In genomic region chr2:149828911-149829310, GRCm38 (mm10) we compare ENCODE assay signal across 9 mouse cellular contexts. TPM values are rescaled to one million over a fixed set of nuclear protein-coding genes. Genes with fewer than 3 reads are reported as not detected.
DNase-seq lines count a peak whose midpoint lies in the region; ATAC-seq and TF ChIP-seq lines count a peak whose summit lies in the region.
"Had no signal": no experiment of that assay in that cellular context is flagged by ENCODE, and none has a peak within 500 bp of the region (broad histone marks: within the 10 kb centered on the region; RNA-seq: fewer than 3 reads in every experiment).

Gene Syndig1, plus strand, starts transcription at chr2:149829211.

- H3K36me3 ChIP-seq in heart, postnatal 0 days (replicated peaks; ENCODE audit: control insufficient read depth, insufficient read depth, low read length), result no peaks in the 10 kb centered on the region
- no peaks in the 10 kb centered on the region for H3K36me3 ChIP-seq in embryonic facial prominence, embryonic 10.5 days (replicated peaks)
- H3K36me3 ChIP-seq in hindbrain, embryonic 16.5 days (ENCODE audit: control insufficient read depth, insufficient read depth, low read length), result no peaks in the 10 kb centered on the region
- no peaks in the 10 kb centered on the region for H3K36me3 ChIP-seq in midbrain, embryonic 11.5 days (ENCODE audit: control insufficient read depth, insufficient read depth, low read length)

- no peak for TF ChIP-seq CTCF in heart, postnatal 0 days (IDR thresholded peaks at IDR 0.05; ENCODE audit: low read depth)

- no peaks in the 10 kb centered on the region for H3K9me3 ChIP-seq in heart, postnatal 0 days (replicated peaks; ENCODE audit: control insufficient read depth, low read length)
- H3K9me3 ChIP-seq in embryonic facial prominence, embryonic 10.5 days, result no peaks in the 10 kb centered on the region
- no peaks in the 10 kb centered on the region for H3K9me3 ChIP-seq in hindbrain, embryonic 16.5 days (ENCODE audit: control insufficient read depth, low read length)
- no peaks in the 10 kb centered on the region for H3K9me3 ChIP-seq in midbrain, embryonic 11.5 days (ENCODE audit: control insufficient read depth, low read length)

- intact Hi-C loops in heart, postnatal 36 days (cut with DNase I), result no loop called here

- H3K27ac ChIP-seq in heart, postnatal 0 days (ENCODE audit: low read depth), result no peak within 1 kb of the TSS
- no peak within 1 kb of the TSS for H3K27ac ChIP-seq in embryonic facial prominence, embryonic 10.5 days (replicated peaks)
- no peak within 1 kb of the TSS; the same call in 1 of the 2 replicates for H3K27ac ChIP-seq in hindbrain, embryonic 16.5 days (ENCODE audit: low read depth, low read length)
- H3K27ac ChIP-seq in midbrain, embryonic 11.5 days (ENCODE audit: low read depth, low read length), result no peak within 1 kb of the TSS

- H3K4me2 ChIP-seq in heart, postnatal 0 days (ENCODE audit: low read depth, low read length), result peak within 1 kb of the TSS; percentile 78
- H3K4me2 ChIP-seq in hindbrain, embryonic 16.5 days (ENCODE audit: low read length), result peak within 1 kb of the TSS; percentile 95
- H3K4me2 ChIP-seq in midbrain, embryonic 11.5 days, result peak within 1 kb of the TSS; percentile 96

- DNase-seq in heart, postnatal 0 days (ENCODE audit: low spot score), result no peak
- no peak for DNase-seq in heart, postnatal 36 days
- no peak for DNase-seq in embryonic facial prominence, embryonic 10.5 days (ENCODE audit: low spot score)
- DNase-seq in midbrain, embryonic 11.5 days (ENCODE audit: low spot score, missing footprints), result no peak
- no peak for DNase-seq in thymus, postnatal 10 days (ENCODE audit: low spot score in 2 of 2)
- DNase-seq in urinary bladder, postnatal 14 days (ENCODE audit: low spot score), result no peak

- H3K9ac ChIP-seq in heart, postnatal 0 days (replicated peaks; ENCODE audit: low read depth, low read length), result no peak within 1 kb of the TSS
- peak within 1 kb of the TSS; percentile 78 for H3K9ac ChIP-seq in hindbrain, embryonic 16.5 days (ENCODE audit: low read depth, low read length)
- peak within 1 kb of the TSS; percentile 52 for H3K9ac ChIP-seq in midbrain, embryonic 11.5 days (ENCODE audit: low read length)

- peak within 1 kb of the TSS; percentile 48 for H3K4me3 ChIP-seq in heart, postnatal 0 days (ENCODE audit: low read depth, low read length)
- H3K4me3 ChIP-seq in embryonic facial prominence, embryonic 10.5 days, result peak within 1 kb of the TSS; percentile 72
- H3K4me3 ChIP-seq in hindbrain, embryonic 16.5 days (ENCODE audit: low read length), result peak within 1 kb of the TSS; percentile 74
- peak within 1 kb of the TSS; percentile 58 for H3K4me3 ChIP-seq in midbrain, embryonic 11.5 days (ENCODE audit: low read depth, low read length)

- H3K27me3 ChIP-seq in heart, postnatal 0 days (ENCODE audit: control insufficient read depth, insufficient read depth, low read length), result peaks cover 44% of the 10 kb centered on the region
- peaks cover 61% of the 10 kb centered on the region for H3K27me3 ChIP-seq in embryonic facial prominence, embryonic 10.5 days (replicated peaks; ENCODE audit: low read depth, poor library complexity, severe bottlenecking)
- no peaks in the 10 kb centered on the region; the same call in 1 of the 2 replicates for H3K27me3 ChIP-seq in hindbrain, embryonic 16.5 days (replicated peaks; ENCODE audit: control insufficient read depth, insufficient read depth, low read length)
- peaks cover 32% of the 10 kb centered on the region for H3K27me3 ChIP-seq in midbrain, embryonic 11.5 days (ENCODE audit: control insufficient read depth, insufficient read depth, low read length)
- H3K27me3 ChIP-seq: CH12.LX had no signal

- peaks cover 12% of the 10 kb centered on the region for H3K4me1 ChIP-seq in heart, postnatal 0 days (ENCODE audit: control insufficient read depth, insufficient read depth)
- peaks cover 25% of the 10 kb centered on the region for H3K4me1 ChIP-seq in embryonic facial prominence, embryonic 10.5 days
- H3K4me1 ChIP-seq in hindbrain, embryonic 16.5 days (ENCODE audit: control insufficient read depth, insufficient read depth, low read depth, low read length), result peaks cover 8% of the 10 kb centered on the region
- H3K4me1 ChIP-seq in midbrain, embryonic 11.5 days (ENCODE audit: control insufficient read depth, insufficient read depth, low read length), result no peaks in the 10 kb centered on the region

- no peak for TF ChIP-seq EP300 in heart, postnatal 0 days (IDR thresholded peaks at IDR 0.05; ENCODE audit: low read depth)

- ATAC-seq in heart, postnatal 0 days (ENCODE audit: insufficient read depth, low read depth), result no peak
- no peak for ATAC-seq in hindbrain, embryonic 16.5 days
- no peak for ATAC-seq in midbrain, embryonic 11.5 days (ENCODE audit: low FRiP score)
- ATAC-seq in erythroid progenitor cell, adult 5-6 weeks (replicated peaks; ENCODE audit: low FRiP score, poor library complexity, severe bottlenecking), result no peak

- 73% methylated on average over 2 of the region's 2 CpGs for WGBS in heart, postnatal 0 days
- 85% methylated on average over 2 of the region's 2 CpGs for WGBS in embryonic facial prominence, embryonic 10.5 days
- 75% methylated on average over 2 of the region's 2 CpGs for WGBS in hindbrain, embryonic 16.5 days
- WGBS in midbrain, embryonic 11.5 days, result 80% methylated on average over 2 of the region's 2 CpGs

RNA-seq across cellular contexts. Expression of gene Syndig1, which starts in this region (rescaled TPM):
- total RNA-seq in heart, postnatal 0 days (2014; rRNA removed; ENCODE audit: low replicate concordance), result 1.5 and 1.9 TPM in 2 replicates
- 0.51 and 0.82 TPM in 2 replicates for polyA plus RNA-seq in heart, postnatal 0 days (2015; fragmentation: Nextera tagmentation; extraction: Ambion mirVana)
- total RNA-seq in heart, postnatal 36 days (2021), result under 1 TPM in 1 of 2 experiments, not detected in 1; 0.14 TPM
- 0.93 and 2.4 TPM in 2 replicates for polyA plus RNA-seq in embryonic facial prominence, embryonic 10.5 days (2016; fragmentation: Nextera tagmentation; extraction: Ambion mirVana)
- polyA plus RNA-seq in hindbrain, embryonic 16.5 days (2015; fragmentation: Nextera tagmentation; extraction: Ambion mirVana), result 45.6 and 47.7 TPM in 2 replicates
- polyA plus RNA-seq in midbrain, embryonic 11.5 days (2014; fragmentation: Nextera tagmentation; extraction: Ambion mirVana), result 8.5 and 9.5 TPM in 2 replicates
- not detected in 2 replicates for total RNA-seq in erythroid progenitor cell, adult 5-6 weeks (2015; ENCODE audit: low replicate concordance)
- total RNA-seq in erythroid progenitor cell, adult 5-6 weeks (2017; ENCODE audit: low replicate concordance), result not detected in 2 replicates
- total RNA-seq: CH12.LX had no signal
